Mouse (Mus musculus) testis, adult 2 months (tissue): ENCODE results near the gene Dusp7. TPM values are rescaled to one million over a fixed set of nuclear protein-coding genes. Genes with fewer than 3 reads are reported as not detected.

Experiments
- H3K27ac ChIP-seq: fragments of 200-500 bp; 2 replicates; pipeline ENCODE4 v1.5.1; 2012; ENCODE audit warnings: low read depth, low read length; ENCODE audit not compliant: control insufficient read depth, insufficient read depth
- H3K27me3 ChIP-seq: fragments of 200-500 bp; 2 replicates; pipeline ENCODE4 v1.6.1; 2012; ENCODE audit warnings: mild to moderate bottlenecking, low read length, moderate library complexity; ENCODE audit not compliant: control insufficient read depth, insufficient read depth
- H3K36me3 ChIP-seq: fragments of 200-500 bp; 2 replicates; pipeline ENCODE4 v1.6.1; 2012; ENCODE audit warnings: mild to moderate bottlenecking, low read length; ENCODE audit not compliant: control insufficient read depth, insufficient read depth
- H3K4me1 ChIP-seq: fragments of 200-500 bp; 2 replicates; pipeline ENCODE4 v1.6.1; 2012; ENCODE audit warnings: low read length; ENCODE audit not compliant: control insufficient read depth, insufficient read depth
- H3K4me3 ChIP-seq: fragments of 200-500 bp; 2 replicates; pipeline ENCODE4 v1.5.1; 2012; ENCODE audit warnings: low read depth, mild to moderate bottlenecking, low read length, moderate library complexity, mixed read lengths; ENCODE audit not compliant: control insufficient read depth
- CTCF ChIP-seq: fragments of 200-500 bp; IDR thresholded peaks from 2 replicates; pipeline ENCODE4 v1.5.1; 2012; ENCODE audit warnings: low read depth, mild to moderate bottlenecking, inconsistent platforms, low read length, moderate library complexity; ENCODE audit not compliant: control insufficient read depth, insufficient read depth, insufficient replicate concordance
- POLR2A ChIP-seq: fragments of 200-500 bp; IDR thresholded peaks from 2 replicates; pipeline ENCODE4 v1.6.1; 2012; ENCODE audit warnings: low read depth, mild to moderate bottlenecking, inconsistent platforms, low read length, moderate library complexity; ENCODE audit not compliant: control insufficient read depth
- polyA plus RNA-seq: library from polyadenylated mRNA; depleted of rRNA; stranded (reverse); fragments of >200 nt; gene quantifications from 2 replicates; pipeline ENCODE4 v1.2.3, GENCODE M21; 2012

The Dusp7 gene
- polyA plus RNA-seq, 1 experiment = 3.3 TPM

- Histone ChIP-seq H3K27me3 (no peaks in the 10 kb centered on the region), H3K27ac (no peak overlapping the region), H3K36me3 (no peaks in the 10 kb centered on the region), H3K4me1 (no peaks in the 10 kb centered on the region), H3K4me3 (no peak overlapping the region)
- TF ChIP-seq CTCF = no peak
Measured at GRCm38 (mm10) chr9:106393548-106393947, 25.1 kb downstream of the Dusp7 start.

- no peak for TF ChIP-seq POLR2A
- TF ChIP-seq CTCF = no peak
- Histone ChIP-seq H3K36me3 (no peaks in the 10 kb centered on the region), H3K4me3 (no peak overlapping the region), H3K4me1 (no peaks in the 10 kb centered on the region), H3K27ac (no peak overlapping the region), H3K27me3 (no peaks in the 10 kb centered on the region)
Measured at GRCm38 (mm10) chr9:106394649-106395602, 26.5 kb downstream of the Dusp7 start.

- no peak overlapping the region; the same call in 1 of the 2 replicates for H3K27ac ChIP-seq
- no peak overlapping the region for H3K4me3 ChIP-seq
- H3K4me1 ChIP-seq = no peaks in the 10 kb centered on the region
- no peak for TF ChIP-seq POLR2A
- no peak for TF ChIP-seq CTCF
- H3K27me3 ChIP-seq = no peaks in the 10 kb centered on the region
- no peaks in the 10 kb centered on the region for H3K36me3 ChIP-seq
Measured at GRCm38 (mm10) chr9:106397733-106398132, 29.3 kb downstream of the Dusp7 start.

GRCm38 (mm10) chr9:106398667-106399311 lies 30.4 kb downstream of the Dusp7 start:
- no peaks in the 10 kb centered on the region for H3K27me3 ChIP-seq
- no peak overlapping the region for H3K27ac ChIP-seq
- no peak overlapping the region for H3K4me3 ChIP-seq
- no peaks in the 10 kb centered on the region for H3K4me1 ChIP-seq
- TF ChIP-seq POLR2A = no peak
- no peak for TF ChIP-seq CTCF
- no peaks in the 10 kb centered on the region for H3K36me3 ChIP-seq

GRCm38 (mm10) chr9:106399808-106400207 lies 31.4 kb downstream of the Dusp7 start:
- Histone ChIP-seq H3K27me3 (no peaks in the 10 kb centered on the region), H3K36me3 (no peaks in the 10 kb centered on the region), H3K4me1 (no peaks in the 10 kb centered on the region), H3K27ac (no peak overlapping the region), H3K4me3 (no peak overlapping the region)
- TF ChIP-seq CTCF (no peak), POLR2A (no peak)

DNA sequence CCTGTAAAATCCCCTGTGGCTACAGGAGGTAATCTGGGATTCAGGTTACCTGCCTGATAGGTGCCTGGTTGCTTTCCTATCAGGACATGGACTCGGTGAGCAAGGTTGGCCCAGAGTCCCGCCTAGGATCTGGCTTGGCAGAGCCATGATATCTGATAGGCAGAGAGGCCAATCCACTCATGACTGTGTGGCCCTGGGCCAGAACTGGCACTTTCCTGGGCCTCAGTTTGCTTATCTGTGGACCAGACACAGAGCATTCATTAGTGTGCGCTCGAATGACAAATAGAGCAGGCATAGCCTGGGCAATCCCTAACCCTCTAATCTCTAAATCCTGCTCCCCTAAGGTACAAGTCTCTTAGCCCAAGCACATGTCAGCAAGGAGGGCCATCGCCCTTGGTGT lies 33.7 kb downstream of the Dusp7 start:
- H3K27me3 ChIP-seq = no peaks in the 10 kb centered on the region
- TF ChIP-seq CTCF (no peak), POLR2A (no peak)
- H3K4me1 ChIP-seq = peaks cover 5% of the 10 kb centered on the region
- H3K4me3 ChIP-seq = no peak overlapping the region
- no peak overlapping the region for H3K27ac ChIP-seq
- H3K36me3 ChIP-seq = no peaks in the 10 kb centered on the region

- H3K27me3 ChIP-seq = no peaks in the 10 kb centered on the region
- H3K4me1 ChIP-seq = peaks cover 5% of the 10 kb centered on the region
- H3K4me3 ChIP-seq = no peak overlapping the region
- no peaks in the 10 kb centered on the region for H3K36me3 ChIP-seq
- H3K27ac ChIP-seq = no peak overlapping the region
- TF ChIP-seq POLR2A (no peak), CTCF (no peak)
Measured at GRCm38 (mm10) chr9:106402607-106403375, 34.4 kb downstream of the Dusp7 start.
